Mouse (Mus musculus): ENCODE measurements at regions not wholly inside any gene's neighbourhood (a gene's known extent, or its start where the extent isn't known, plus 50 kb on each side); places are given as distances from the start of the nearest gene placed in this dataset.

DNA sequence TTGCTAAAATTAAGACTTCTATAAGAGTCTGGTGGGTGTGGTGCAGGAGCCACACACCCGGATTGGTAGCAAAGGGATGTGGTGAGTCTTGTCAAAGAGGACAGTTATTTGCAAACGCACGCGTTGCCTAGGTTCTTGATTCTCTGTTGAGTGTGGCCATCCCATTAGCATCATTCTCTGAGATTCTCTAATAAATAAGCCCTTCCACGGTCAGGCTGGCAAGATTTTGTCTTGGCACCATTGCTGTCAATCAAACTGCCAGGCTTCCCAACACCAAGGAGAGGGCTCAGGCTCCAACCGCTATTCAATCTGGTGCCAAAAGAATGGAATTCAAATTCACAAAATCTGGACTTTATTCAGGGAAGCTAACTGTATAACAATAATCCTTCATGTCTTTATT lies 84.6 kb upstream of the Nphp3 start:
- no peak for DNase-seq (ENCODE audit: low spot score in 2 of 2)

DNA sequence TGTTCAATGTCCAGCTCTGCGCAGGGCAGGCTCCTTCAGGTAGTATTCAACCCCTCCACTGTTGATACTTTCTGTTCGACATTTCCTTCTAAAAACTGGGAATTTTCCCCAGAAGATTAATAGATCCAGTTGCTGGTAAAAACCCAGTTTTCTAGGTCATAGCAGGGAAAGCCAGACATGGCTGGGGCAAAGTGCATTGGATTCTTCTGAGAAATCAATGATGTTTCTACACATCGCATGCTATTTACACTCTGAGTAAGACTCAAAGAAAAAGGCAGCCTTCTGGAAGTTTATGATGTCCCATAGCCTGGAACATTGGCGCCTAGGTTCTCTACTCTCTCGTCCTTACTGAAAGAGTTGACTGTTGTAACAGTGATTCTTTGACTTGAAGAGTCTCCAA lies 80.0 kb upstream of the Nphp3 start:
- no peak for DNase-seq (ENCODE audit: low spot score in 2 of 2)

DNA sequence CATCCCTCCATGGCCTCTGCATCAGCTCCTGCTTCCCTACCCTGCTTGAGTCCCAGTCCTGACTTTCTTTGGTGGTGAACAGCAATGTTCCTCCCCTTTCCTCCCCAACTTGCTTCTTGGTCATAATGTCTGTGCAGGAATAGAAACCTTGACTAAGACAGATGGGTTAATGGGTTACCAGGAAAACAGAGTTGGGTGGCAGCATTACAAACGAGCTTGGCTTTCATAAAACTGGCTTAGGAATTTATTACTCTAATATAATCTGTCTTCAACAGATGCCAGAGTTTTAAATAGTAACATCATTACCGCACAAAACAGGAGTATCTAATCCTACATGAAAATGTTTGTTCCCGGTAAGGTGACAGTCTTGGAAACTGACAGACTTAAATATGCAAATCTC lies 77.7 kb upstream of the Nphp3 start:
- DNase-seq (ENCODE audit: low spot score in 2 of 2): no peak

DNA sequence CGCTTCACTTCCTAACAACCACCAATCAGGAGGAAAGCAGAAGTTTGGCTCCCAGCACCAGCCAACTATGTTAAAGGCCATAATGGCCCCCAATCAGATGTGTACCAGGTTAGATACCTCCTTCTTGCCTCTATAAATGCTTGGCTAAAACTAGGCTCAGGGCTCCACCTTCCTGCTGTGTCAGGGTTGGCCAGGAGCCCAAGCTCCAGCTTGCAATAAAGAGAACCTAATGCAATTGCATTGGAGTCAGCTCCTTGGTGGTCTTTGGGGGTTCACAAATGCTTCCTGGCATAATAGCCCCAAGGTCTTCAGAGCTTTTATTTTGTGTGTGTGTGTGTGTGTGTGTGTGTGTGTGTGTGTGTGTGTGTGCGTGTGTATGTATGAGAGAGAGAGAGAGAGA lies 76.9 kb upstream of the Nphp3 start:
- DNase-seq (ENCODE audit: low spot score in 2 of 2): no peak

DNA sequence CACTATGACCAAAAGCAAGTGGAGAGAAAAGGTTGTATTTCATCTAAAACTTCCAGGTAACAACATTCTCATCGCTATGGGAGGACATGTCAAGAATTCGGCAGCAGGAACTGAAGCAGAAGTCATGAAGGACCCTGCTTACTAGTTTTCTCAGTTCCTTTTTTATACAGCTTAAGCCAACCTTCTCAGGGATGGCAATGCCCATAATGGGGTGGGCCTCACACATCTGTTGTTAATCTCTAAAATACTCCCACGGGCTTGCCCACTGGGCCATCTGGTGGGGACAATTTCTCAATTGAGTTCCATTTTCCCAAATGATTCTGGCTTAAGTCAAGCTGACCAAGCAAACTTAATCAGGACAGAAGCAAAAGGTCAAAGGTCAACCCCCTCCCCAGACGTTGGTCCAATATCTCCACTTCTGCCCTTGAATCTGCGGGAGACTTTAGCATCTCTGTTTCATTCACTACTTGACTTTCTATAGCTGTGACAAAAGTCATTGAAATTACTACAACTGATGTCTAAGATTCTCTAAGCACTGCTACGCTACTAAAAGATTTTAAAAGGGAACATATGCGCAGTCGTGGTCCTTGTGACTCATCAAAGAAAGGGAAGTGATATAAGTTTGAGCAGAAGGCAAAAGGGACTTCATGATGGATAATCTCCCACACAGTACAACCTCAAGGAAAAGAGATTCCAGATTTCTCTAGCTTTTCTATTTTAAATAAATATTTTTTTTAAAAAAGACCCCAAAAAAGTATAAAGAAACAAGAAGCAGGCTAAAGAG lies 73.4 kb upstream of the Nphp3 start:
- DNase-seq (ENCODE audit: low spot score in 2 of 2): no peak

DNA sequence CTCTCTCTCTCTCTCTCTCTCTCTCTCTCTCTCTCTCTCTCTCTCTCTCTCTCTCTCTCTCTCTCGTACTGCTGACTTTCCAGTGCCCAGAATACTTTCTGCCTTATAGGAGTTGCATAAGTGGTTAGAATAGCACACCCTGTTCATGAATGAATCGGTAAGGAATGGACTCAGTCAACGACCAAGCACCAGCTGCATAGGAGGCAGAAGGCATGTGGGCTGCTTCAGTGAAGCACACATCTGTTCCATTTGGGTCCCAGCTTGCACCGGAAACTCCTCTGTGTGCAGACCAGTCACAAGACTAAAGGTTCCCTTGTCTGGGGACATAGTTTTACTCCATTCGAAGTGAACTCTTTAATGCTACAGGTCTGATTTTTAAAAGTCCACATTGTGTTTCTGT lies 64.3 kb upstream of the Nphp3 start:
- DNase-seq (ENCODE audit: low spot score in 2 of 2): no peak

DNA sequence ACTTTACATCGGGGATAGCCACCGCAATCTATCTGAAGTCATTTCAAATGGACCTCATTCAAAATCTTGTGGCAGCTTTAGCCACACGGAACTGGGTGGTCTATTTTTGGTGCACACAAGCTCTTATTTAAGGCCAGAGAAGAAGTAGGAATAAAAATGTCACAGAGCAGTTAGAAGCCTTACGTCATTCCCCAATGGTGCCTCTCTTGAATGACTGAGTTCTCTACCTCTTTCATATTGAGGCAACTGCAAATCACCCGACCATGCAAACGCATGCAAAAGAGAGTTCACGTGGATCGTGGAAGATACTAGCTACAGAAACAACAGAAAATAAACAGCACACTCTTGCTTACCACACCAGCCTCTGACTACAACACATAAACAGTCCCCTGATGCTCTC lies 62.3 kb upstream of the Nphp3 start:
- no peak for DNase-seq (ENCODE audit: low spot score in 2 of 2)

DNA sequence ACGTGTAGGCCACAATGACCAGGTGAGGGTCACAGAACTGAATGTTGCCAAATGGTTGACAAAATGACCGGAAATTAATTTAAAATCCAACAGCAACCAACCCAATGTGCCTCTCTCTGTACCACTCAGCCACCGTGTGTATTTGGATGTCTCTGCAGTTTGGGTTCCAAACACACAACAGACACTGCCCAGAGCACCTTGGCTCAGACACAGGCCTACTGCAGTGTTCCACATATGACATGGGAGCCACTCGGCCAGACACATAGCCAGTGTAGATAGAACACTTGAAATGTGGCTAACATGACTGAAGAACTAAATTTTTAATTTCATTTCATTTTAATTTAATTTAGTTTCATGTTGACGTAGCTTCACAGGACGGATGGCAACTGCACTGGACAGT lies 61.8 kb upstream of the Nphp3 start:
- DNase-seq (ENCODE audit: low spot score in 2 of 2): no peak

DNA sequence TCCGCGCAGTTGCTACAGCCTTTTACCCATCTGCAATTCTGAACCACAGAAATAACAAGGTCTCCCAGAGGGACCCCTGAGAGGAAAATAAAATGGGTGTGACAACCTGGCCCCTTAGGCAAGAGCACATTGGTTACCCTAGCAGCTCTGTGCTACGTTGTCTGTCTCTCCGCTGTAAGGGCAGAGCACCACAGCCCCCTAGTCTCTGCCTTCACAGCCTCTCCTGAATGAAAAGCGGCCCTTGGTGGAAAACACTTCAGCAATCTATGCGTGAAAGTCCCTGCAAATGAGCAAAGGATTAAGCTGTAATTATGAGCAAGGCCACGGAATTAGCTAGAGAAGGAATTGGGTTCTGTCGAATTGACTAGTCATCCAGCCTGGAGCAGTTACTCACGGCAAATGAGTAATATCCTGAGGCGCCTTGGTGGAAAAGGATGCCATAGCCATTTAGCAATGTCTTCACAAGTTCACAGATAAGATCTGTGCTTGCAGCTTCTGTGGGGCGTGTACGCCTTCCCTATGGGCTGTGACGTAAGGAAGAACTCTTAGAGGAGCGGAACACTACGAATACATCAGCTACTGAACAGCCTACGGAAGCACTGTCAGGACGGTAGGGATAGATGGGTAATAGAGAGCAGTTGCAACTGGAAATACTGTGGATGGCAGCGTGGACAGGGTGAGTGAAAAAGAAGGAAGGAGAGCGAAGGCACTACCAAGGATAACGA lies 61.0 kb upstream of the Nphp3 start:
- DNase-seq (ENCODE audit: low spot score in 2 of 2): no peak

DNA sequence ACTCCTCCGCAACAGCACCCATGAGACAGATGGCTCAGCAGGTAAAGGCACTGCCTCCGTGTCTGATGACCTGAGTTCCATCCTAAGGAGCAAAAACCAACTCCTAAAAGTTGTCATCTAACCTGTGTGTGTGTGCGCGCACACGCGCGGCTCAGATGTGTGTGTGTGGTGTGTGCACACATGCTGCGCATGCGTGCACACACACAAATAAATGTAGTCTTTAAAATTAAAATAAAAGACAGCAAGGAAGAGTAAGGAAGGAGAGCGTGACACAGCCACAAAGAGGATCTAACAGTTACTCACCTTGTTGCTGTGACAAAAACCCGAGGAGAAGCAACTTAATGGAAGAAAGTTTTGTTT lies 60.5 kb upstream of the Nphp3 start:
- no peak for DNase-seq (ENCODE audit: low spot score in 2 of 2)

DNA sequence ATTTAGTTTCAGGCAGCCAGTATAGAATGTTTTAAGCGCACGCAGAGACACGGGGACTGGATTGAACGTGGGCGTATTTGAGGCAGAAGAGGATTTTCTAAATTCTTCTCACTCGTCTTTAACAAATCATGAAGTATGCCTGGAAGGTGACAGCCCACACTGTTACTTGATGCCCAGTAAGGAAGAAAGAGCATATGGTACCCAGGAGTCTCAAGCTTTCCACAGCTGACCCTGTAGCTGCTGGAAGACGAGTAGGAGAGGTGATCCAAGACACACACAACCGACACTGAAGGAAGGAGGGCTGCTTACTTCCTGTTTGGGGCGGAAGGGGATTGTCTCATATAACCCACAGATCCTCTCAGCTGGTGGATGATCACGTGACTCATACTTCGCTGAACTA lies 56.9 kb upstream of the Nphp3 start:
- DNase-seq (ENCODE audit: low spot score in 2 of 2): no peak

DNA sequence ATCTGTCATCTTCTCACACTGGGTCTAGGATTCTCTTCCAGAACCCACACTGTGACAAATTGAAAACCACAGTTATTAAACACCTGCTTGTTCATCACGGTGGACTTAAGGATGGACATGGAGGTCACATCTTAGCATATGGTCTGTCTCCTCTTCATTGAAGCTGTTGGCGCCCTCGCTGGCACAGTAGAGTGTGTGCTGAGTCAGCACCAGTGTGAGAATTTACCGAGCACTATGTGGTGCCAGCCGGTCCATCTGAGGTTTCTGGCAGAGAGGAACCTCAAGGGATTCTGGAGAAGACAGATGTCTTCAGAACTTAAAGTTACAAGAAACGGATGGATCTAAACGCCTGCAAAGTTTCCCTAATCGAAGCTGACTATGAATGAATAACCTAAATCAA lies 50.5 kb upstream of the Nphp3 start:
- no peak for DNase-seq (ENCODE audit: low spot score in 2 of 2)
